Mouse (Mus musculus): ENCODE results near the gene Acpp.

The Acpp gene

DNA sequence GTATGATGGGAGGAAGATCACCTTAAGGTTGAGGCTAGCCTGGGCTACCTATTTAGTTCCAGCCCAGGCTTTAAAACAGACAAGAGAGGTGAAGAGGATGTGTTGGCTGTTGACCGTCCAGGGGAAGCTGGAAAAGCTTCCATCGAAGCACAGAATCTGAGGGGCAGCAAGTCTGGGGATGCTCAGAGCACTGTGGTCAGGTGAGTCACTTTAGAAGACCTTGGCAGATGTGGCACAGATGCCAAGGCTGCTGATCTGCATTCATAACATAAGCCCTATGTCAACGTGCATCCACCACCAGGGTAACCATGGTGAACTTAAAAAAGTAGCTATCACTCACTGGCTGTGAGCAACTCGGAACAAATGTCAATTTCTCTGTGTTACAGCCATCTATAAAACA is 85.9 kb downstream of the Acpp start:
- DNase-seq (ENCODE audit: low spot score) = no peak

DNA sequence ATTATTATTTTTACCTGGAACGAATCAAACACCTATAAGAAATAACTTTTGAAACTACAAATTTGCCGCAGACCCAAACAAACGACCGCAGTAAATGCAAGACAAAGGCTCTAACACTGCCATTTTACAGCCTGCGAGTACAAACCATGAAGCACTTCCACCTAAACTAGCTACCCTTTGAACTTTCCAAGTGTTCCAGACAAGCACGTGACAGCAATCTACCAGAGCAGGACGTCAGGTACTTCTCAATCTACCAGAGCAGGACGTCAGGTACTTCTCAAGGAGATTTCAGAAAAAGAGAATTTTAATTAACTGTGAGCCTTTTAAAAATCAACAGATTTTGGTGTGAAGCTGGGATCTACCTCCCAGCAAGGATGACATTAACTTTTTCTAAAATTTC is 86.4 kb downstream of the Acpp start:
- no peak for DNase-seq (ENCODE audit: low spot score)

DNA sequence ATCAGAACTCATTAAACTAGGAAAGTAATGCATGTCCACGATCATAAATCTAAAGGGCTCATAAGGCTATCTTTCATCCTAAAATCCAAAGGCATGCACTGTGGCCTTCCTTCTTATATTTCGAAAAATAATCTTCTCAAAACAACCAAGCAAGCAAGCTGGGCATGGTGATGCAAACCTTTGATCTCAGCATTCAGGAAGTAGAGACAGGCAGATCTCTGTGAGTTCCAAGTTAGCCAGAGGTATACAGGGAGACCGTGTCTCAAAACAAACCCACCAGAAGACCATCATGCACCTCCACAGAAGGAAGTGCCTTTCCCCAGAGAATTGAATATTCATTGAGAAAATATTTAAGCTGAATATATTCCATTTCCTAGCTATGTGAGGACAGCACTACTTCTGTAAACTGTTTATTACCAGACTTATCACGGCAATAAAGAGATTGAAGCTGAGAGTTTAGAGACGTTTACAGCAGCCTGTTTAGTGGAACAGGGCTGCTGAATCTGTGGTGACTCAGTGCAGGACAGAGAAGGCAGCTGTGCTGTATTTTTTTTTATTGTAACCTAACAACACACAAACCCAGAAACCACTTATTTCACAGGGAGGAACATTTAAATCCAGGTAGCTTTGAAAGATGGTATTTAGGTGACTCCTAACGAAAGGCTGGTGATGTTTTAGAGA is 90.1 kb downstream of the Acpp start:
- no peak for DNase-seq (ENCODE audit: low spot score)

DNA sequence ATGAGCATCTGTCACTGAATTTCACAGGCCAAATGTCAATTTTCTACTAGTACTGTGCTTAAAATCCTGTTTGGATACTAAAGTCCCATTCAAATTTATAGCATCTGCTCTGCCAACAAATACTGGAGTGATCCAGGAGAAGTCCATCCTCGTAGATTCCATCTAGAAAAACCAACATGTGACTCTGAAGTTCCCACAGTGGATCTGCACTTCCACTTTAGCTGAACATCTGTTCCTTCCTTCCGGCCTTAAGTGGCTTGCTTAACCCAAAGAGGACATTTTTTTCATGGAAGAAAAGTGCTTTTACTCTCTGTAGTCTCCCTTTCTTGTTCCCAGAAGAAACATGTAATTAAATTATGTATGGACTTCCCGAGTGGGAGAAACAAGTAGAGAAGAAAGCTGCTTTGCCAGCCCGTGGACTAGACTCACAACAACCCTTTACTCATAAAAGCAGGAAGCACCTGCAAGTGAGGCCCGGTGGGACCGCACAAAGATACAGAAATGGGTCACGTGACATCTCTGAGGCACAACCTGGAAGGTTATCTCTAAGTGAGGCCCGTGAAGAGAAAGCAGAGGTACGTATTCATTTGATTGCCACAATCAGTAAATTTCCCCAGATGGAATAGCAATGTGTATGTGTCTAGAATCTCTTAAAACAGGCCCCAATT is 93.6 kb downstream of the Acpp start:
- DNase-seq (ENCODE audit: low spot score) = no peak

DNA sequence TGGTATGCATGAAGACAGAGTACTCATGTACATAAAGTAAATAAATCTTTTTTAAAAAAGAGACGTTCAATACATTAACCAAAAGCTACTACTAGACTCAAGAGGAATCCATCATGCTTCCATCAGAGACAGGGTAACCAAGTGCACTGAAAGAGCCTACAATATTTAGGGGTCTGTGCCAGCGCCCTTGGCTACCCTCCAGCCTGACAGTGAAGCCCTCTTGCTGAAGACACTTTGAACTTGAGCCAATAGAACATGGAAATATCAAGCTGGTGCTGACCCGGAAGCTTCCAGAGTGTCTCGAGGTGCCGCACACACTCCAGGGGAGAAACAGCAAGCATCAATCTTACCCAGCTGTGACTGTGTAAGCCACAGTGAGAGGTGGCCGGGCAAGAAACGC is 97.4 kb downstream of the Acpp start:
- no peak for DNase-seq (ENCODE audit: low spot score)

DNA sequence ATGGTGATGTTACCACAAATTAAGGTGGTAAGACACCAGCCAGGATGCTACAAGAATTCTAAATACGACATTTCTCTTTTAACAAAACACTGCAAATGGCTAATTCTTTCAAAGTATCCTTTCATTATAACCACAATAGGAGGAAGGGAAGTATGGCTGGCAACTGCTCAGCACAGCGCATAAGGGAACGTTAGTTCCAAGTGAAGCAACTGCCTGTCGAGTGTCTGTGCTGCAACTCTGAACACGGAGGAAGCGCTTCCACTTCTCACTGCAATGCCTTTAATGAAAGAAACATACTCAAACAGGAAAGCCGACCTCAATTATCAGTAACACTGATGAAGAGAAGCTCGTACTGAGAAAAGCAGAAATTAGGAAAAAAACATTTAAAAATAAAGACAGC is 98.5 kb downstream of the Acpp start:
- no peak for DNase-seq (ENCODE audit: low spot score)

Data from ovary, adult 18-20 months (tissue).